Mouse (Mus musculus): ENCODE measurements around the gene Ogfod2.
A peak's percentile ranks its signal among the peaks of the same experiment; 100 is the strongest.

Ogfod2 gene

GRCm38 (mm10) chr5:124111742-124112497 is at the start of gene Ogfod2:
Gene Ogfod2, plus strand, starts transcription at chr5:124112297.
- peak; percentile 91 for DNase-seq (ENCODE audit: low spot score)

GRCm38 (mm10) chr5:124069657-124070056 is 42.4 kb upstream of the Ogfod2 start:
- DNase-seq (ENCODE audit: low spot score): no peak

DNA sequence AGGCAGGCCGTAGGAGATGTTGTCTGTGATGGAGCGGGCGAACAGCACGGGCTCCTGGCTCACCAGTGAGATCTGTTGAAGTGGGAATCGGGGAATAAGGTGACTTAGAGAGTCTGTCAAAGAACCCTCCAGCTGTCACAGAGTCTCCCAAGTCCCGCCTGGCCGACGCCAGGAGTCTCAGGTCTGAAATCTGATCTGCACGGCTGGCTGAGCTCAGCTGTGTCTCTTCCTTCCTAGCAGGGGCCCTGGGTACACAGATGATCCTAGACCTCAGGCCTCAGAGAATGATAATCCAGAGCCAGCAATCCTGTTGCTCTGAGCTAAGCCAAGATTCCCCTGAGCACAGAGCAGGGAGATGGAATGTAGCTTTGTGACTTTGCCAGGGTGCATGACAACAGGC is 38.4 kb upstream of the Ogfod2 start:
- no peak for DNase-seq (ENCODE audit: low spot score)

DNA sequence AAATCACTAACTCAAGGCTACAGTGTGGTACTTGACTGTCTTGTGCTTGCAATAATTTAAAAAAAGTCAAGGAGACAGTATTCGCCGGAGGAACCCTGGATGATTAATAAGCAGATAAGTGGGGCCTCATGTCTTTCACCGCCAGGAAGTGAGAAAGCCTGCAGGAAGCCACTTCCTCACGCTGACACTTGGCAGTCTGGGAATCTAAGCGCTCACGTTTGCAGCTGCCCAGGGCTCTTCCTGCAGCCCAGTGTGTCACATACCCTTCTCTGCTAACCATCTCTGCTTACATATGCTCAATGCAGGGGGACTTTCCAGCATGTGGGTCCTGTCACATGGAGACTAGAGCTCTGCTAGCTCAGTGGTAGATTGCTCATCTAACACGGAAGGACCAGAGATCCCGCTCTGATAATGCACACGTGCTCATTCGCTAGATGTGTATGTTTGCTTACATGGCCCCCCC is 37.2 kb upstream of the Ogfod2 start:
- DNase-seq (ENCODE audit: low spot score): no peak

GRCm38 (mm10) chr5:124075716-124076115 is 36.4 kb upstream of the Ogfod2 start:
- no peak for DNase-seq (ENCODE audit: low spot score)

GRCm38 (mm10) chr5:124076559-124076958 is 35.5 kb upstream of the Ogfod2 start:
- no peak for DNase-seq (ENCODE audit: low spot score)

- DNase-seq (ENCODE audit: low spot score): no peak
These were observed 34.9 kb upstream of the Ogfod2 start for GRCm38 (mm10) chr5:124077241-124077640.

DNA sequence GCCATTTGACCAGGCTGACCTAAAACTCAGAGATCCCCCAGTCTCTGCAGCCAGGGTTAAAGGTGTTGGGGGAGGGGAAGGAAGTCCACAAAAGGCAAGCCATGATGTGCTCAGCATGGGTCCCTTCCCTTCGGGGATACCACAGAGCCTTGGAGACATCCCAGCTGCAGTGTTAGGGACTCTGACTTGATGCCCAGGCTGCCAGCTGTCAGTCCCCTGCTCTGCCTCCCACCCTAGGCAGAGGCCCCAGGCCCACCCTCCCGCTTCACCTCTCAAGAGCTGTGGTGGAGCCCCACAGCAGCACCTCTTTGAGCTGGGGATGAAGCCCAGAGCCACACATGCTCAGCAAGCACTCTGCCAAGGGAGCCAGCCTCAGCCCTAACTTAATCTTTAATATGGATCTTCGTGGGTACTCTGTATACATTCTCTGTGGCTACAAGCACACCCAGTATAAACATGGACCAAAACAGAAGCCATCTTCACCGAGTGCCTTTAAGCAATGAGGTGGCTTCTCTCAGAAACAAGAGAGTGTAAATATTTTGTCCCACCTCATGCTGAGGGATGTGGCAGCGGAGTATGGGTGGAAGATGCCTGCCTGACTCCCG is 34.1 kb upstream of the Ogfod2 start:
- no peak for DNase-seq (ENCODE audit: low spot score)

DNA sequence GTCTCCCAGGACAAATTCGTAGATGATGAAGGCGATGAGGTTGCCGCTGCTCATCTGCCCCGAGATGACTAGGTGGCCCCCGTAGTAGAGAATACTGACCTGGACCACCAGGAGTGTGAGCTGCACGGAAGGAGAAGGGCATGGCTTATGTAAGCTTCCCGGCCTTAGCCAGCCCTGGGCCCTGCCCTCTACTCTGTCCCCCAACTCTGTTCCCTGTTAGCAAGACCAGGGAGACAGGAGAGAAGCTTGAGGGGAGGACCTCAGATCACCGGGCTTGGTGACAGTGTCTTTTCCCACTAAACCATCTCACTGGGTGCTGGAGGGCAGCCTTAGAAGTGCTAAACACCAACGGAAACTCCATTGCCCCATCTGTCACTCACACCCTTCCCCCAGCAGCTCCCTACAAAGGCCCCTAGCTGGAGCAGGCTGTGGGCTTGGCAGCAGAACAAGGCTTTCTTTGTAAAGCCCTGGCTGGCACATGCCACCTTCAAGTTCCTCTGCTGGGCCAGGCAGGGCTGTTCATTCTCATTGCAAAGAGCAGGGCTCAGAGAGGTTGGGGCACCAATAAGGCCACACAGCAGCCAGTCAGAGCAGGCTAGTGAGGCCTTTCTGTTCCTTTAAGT is 33.2 kb upstream of the Ogfod2 start:
- DNase-seq (ENCODE audit: low spot score): peak; percentile 45

- DNase-seq (ENCODE audit: low spot score): no peak
These were observed 32.2 kb upstream of the Ogfod2 start for GRCm38 (mm10) chr5:124079880-124080279.

DNA sequence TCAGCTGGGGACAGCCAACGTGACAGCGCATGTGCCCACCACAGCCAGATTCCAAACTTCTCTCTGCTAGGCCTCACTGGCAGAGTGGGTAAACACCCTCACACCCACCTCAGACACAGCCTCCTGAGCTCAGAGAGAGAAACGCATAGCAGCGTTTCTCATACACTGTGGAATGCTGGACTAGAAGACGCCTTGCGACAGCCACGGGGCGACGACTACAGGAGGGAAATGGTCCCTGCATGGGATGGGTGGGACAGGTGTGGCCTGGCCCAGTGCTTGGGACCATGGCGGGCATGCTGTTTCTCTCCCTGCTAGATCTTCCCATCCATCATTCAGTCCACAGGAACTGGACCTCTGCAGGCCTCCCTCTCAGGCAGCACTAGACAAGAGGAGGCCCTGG is 29.6 kb upstream of the Ogfod2 start:
- DNase-seq (ENCODE audit: low spot score): no peak

- no peak for DNase-seq (ENCODE audit: low spot score)
These were observed 29.0 kb upstream of the Ogfod2 start for GRCm38 (mm10) chr5:124082941-124083688.

DNA sequence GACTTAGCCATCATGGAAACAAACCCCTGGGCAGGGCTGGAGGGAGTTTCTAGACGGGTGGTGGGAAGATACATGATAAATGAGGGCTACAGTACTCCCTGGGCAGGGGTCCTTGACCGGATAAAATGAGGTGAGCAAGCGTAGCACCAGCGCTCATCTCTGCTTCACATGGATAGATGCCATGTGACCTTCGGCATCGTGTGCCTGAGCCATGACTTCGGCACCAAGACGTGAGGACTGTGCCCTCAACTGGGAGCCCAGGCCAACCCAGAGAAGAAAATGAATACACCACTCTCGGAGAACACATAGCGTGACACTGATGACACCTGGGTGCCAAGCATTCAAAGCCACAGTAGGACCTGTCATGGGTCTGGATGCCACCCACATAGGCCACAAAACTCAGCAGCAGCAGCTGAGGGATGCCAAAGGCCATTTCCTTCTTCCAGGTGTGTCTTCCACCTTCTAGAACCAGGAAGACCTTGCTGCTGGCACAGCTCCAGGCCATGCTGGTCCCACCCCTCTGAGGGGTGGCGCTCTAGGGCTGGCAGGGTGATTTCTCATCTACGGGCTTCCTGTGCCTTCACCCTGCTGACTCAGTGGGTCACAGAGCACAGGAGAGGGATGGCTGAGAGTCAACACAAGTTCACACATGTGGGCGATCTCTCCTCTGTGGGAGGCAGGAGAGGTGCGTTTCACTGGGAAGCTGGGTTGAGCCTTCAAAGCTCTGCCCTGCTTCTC is 28.1 kb upstream of the Ogfod2 start:
- no peak for DNase-seq (ENCODE audit: low spot score)

DNA sequence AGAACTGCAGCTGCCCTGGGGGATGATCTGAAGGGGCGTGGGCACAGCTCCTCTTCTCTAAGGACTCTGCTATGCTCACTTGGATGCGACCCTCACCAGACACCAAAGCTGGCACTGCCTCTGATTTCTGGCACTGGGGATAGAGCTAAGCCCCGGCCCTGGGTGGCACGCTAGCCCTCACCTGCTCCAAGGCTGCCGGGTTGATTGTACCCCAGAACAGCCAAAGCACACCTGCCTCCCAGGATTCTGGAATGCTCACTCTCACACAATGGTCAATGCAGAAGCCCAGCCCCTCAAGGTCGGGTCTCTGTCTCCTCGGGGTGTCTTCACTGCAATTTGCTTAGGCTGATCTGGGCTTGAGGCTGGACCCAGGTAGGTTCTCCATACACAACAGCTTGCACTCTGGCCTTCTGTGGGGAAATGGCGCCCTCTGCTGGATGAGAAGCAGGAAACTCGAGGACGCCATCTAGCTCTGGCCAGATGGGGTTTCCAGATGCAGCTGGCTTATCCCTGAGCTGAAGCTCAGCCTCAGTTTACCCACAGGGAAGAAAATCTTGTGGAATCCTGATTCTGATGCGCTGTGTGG is 27.4 kb upstream of the Ogfod2 start:
- DNase-seq (ENCODE audit: low spot score): peak; percentile 68

DNA sequence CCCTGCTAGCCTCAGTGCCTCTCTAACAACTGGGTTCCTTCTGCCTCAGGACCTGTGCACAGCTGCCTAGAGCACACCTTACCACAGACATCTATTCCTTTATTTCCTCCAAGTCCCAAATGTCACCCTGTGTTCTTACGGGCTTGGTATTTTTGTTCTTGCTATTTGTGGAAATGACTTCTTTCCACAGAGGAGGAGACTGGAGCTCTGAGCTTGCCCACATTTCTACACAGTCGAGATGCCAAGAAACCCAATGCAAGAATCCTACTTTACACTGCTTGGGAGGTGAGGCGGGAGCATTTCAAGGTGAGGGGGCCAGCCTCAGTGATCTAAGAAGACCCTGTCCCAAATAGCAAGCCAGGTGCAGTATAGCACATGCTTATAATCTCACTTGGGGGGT is 26.6 kb upstream of the Ogfod2 start:
- no peak for DNase-seq (ENCODE audit: low spot score)

DNA sequence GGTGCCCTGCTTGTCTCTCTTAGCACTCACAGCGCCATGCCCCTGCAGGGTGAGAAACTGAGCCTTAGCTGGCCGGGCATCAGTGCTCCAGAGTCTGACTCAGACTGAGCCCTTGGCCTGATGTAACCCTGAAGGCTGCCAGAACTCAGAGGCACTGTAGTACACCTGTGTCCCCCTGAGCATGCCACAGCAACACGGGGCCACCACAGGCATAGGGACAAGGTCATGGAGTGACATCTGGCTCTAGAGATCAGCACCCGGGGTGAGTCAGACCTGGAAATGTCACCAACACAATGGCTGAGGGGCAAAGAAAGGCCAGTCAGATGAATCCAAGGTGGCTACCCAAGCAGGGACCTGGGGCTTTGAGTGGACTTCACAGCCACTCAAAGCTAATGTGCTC is 25.2 kb upstream of the Ogfod2 start:
- no peak for DNase-seq (ENCODE audit: low spot score)

DNA sequence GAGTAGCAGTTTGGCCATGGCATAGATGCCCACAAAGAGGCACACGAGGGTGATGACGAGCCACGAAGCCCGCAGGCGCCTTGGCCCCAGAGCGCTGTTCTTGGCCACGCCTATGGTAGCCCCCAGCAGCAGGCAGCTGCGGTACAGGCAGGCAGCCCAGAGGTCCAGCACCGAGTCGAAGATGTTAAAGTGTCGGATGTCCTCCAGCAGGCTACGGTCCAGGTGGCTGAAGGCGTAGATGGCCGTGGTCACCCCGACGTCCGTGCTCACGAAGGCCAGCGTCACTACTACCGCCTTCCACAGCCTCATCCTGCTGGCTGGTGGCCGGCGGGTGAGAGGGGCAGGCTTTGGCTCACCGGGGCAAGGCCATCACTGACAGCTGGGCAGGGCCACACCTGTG is 22.2 kb upstream of the Ogfod2 start:
- no peak for DNase-seq (ENCODE audit: low spot score)

DNA sequence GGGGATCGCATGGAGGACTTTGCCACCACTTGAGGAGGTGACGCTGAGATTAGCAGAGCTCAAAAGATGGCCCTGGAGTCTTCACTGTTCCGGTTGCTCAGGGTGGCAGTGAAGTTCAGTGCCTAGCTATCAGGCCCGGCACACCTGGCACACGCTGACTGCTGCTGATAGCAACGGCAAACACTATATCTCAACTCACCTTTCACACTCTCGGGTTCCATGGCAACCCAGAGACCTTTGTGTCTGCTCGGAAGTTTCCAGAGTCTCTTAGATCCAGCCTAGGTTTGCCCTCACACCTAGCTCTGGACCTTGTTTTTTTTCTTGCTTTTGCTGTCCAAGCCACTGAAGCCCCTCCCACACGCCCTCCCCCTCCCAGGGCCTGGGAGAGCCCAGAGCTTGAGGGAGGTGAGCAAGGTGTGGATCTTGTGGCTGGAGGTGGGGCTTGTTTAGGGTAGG is 20.1 kb upstream of the Ogfod2 start:
- DNase-seq (ENCODE audit: low spot score): no peak

- no peak for DNase-seq (ENCODE audit: low spot score)
These were observed 18.8 kb upstream of the Ogfod2 start for GRCm38 (mm10) chr5:124093120-124093794.

GRCm38 (mm10) chr5:124093852-124094604 is 18.1 kb upstream of the Ogfod2 start:
- no peak for DNase-seq (ENCODE audit: low spot score)

Data from layer of hippocampus, adult 9-10 months (tissue).